Mouse (Mus musculus) limb, embryonic 15.5 days (tissue): ENCODE measurements around the gene Serinc2. TPM values are rescaled to one million over a fixed set of nuclear protein-coding genes. Genes with fewer than 3 reads are reported as not detected.

Experiments used
- ATAC-seq: fragments of 200-750 bp; cut with Nextera tagmentation; 2 replicates; pipeline ENCODE4 v1.8.0; 2017; ENCODE audit warnings: low read depth, moderate TSS enrichment; ENCODE audit not compliant: insufficient number of reproducible peaks, low FRiP score, low TSS enrichment
- H3K27ac ChIP-seq: fragments of 300-500 bp; sonication (generic); 2 replicates; pipeline ENCODE4 v1.5.1; 2015; ENCODE audit warnings: moderate library complexity, mild to moderate bottlenecking, inconsistent platforms
- H3K27me3 ChIP-seq: fragments of 300-500 bp; sonication (generic); 2 replicates; pipeline ENCODE4 v1.6.1; 2015; ENCODE audit warnings: inconsistent platforms
- H3K36me3 ChIP-seq: fragments of 300-500 bp; sonication (generic); 2 replicates; pipeline ENCODE4 v1.6.1; 2015; ENCODE audit warnings: inconsistent platforms
- H3K4me1 ChIP-seq: fragments of 300-500 bp; sonication (generic); 2 replicates; pipeline ENCODE4 v1.6.1; 2015; ENCODE audit warnings: inconsistent platforms
- H3K4me2 ChIP-seq: fragments of 300-500 bp; sonication (generic); 2 replicates; pipeline ENCODE4 v1.6.1; 2015; ENCODE audit warnings: mild to moderate bottlenecking, inconsistent platforms
- H3K4me3 ChIP-seq: fragments of 300-500 bp; sonication (generic); 2 replicates; pipeline ENCODE4 v1.5.1; 2015; ENCODE audit warnings: mild to moderate bottlenecking, inconsistent platforms
- H3K9ac ChIP-seq: fragments of 300-500 bp; sonication (generic); 2 replicates; pipeline ENCODE4 v1.6.1; 2015; ENCODE audit warnings: inconsistent platforms
- H3K9me3 ChIP-seq: fragments of 300-500 bp; sonication (generic); 2 replicates; pipeline ENCODE4 v1.6.1; 2016; ENCODE audit warnings: inconsistent platforms
- WGBS: fragments of 180-500 bp; shearing (Covaris S2); methylation state at CpG from one replicate; pipeline ENCODE4 v1.1.7; 2015; 5-methylcytosine and 5-hydroxymethylcytosine counted together
- polyA plus RNA-seq: library from polyadenylated mRNA; unstranded; fragments of >200 nt; fragmentation: Nextera tagmentation; extraction: Ambion mirVana; gene quantifications from 2 replicates; pipeline ENCODE4 v1.2.1, GENCODE M21; 2015

Serinc2 gene
- polyA plus RNA-seq, 1 experiment from 2014 or later = 132 TPM

GRCm38 (mm10) chr4:130296243-130296965, 17.4 kb upstream of the Serinc2 start:
- H3K4me3 ChIP-seq = no peak overlapping the region
- H3K9me3 ChIP-seq = no peaks in the 10 kb centered on the region
- no peaks in the 10 kb centered on the region for H3K36me3 ChIP-seq
- H3K9ac ChIP-seq = no peak overlapping the region
- H3K27me3 ChIP-seq = no peaks in the 10 kb centered on the region
- WGBS = 82% methylated on average over 13 of the region's 13 CpGs
- no peak for ATAC-seq
- no peak overlapping the region for H3K27ac ChIP-seq
- H3K4me1 ChIP-seq = peaks cover 7% of the 10 kb centered on the region
- no peak overlapping the region for H3K4me2 ChIP-seq

GRCm38 (mm10) chr4:130295047-130295745, 16.2 kb upstream of the Serinc2 start:
- no peak for ATAC-seq
- Histone ChIP-seq H3K27me3 (no peaks in the 10 kb centered on the region), H3K9me3 (no peaks in the 10 kb centered on the region), H3K27ac (no peak overlapping the region), H3K4me1 (peaks cover 7% of the 10 kb centered on the region), H3K36me3 (no peaks in the 10 kb centered on the region), H3K4me2 (0 out of 2 replicates have a peak overlapping the region, but pooled peaks have one; percentile 14), H3K9ac (no peak overlapping the region), H3K4me3 (no peak overlapping the region)
- WGBS = 40% methylated on average over 23 of the region's 23 CpGs

- Histone ChIP-seq H3K4me2 (no peak overlapping the region), H3K9ac (no peak overlapping the region), H3K27ac (no peak overlapping the region), H3K4me3 (no peak overlapping the region), H3K27me3 (no peaks in the 10 kb centered on the region), H3K36me3 (no peaks in the 10 kb centered on the region), H3K4me1 (peaks cover 7% of the 10 kb centered on the region), H3K9me3 (no peaks in the 10 kb centered on the region)
- WGBS = 84% methylated on average over 8 of the region's 8 CpGs
- ATAC-seq = no peak
These were observed 15.5 kb upstream of the Serinc2 start for GRCm38 (mm10) chr4:130294513-130294912.

GRCm38 (mm10) chr4:130292271-130292670, 13.3 kb upstream of the Serinc2 start:
- Histone ChIP-seq H3K4me3 (no peak overlapping the region), H3K9ac (no peak overlapping the region), H3K27ac (no peak overlapping the region), H3K4me2 (no peak overlapping the region), H3K9me3 (no peaks in the 10 kb centered on the region), H3K4me1 (peaks cover 7% of the 10 kb centered on the region), H3K27me3 (no peaks in the 10 kb centered on the region; the same call in 1 of the 2 replicates), H3K36me3 (no peaks in the 10 kb centered on the region)
- 0 out of 2 replicates have a peak, but pooled peaks have one; percentile 60 for ATAC-seq
- WGBS = 3% methylated on average over 4 of the region's 4 CpGs

- Histone ChIP-seq H3K27ac (no peak overlapping the region), H3K9ac (no peak overlapping the region), H3K4me2 (no peak overlapping the region), H3K36me3 (no peaks in the 10 kb centered on the region), H3K4me1 (no peaks in the 10 kb centered on the region), H3K4me3 (no peak overlapping the region), H3K9me3 (no peaks in the 10 kb centered on the region), H3K27me3 (peaks cover 10% of the 10 kb centered on the region)
- 63% methylated on average over 3 of the region's 3 CpGs for WGBS
- ATAC-seq = no peak
These were observed 10.8 kb upstream of the Serinc2 start for GRCm38 (mm10) chr4:130289824-130290223.

GRCm38 (mm10) chr4:130286531-130286930, 7.5 kb upstream of the Serinc2 start:
- Histone ChIP-seq H3K9ac (no peak overlapping the region), H3K27ac (no peak overlapping the region), H3K36me3 (no peaks in the 10 kb centered on the region), H3K4me2 (no peak overlapping the region), H3K4me3 (no peak overlapping the region), H3K27me3 (peaks cover 10% of the 10 kb centered on the region), H3K9me3 (no peaks in the 10 kb centered on the region), H3K4me1 (no peaks in the 10 kb centered on the region)
- WGBS = 45% methylated on average over 3 of the region's 3 CpGs
- no peak for ATAC-seq

- WGBS = 86% methylated on average over 9 of the region's 9 CpGs
- peaks cover 10% of the 10 kb centered on the region for H3K27me3 ChIP-seq
- no peak overlapping the region for H3K4me3 ChIP-seq
These were observed 4.8 kb upstream of the Serinc2 start for GRCm38 (mm10) chr4:130283826-130284225.

GRCm38 (mm10) chr4:130282856-130283255, 3.9 kb upstream of the Serinc2 start:
- WGBS = 53% methylated on average over 5 of the region's 5 CpGs
- no peaks in the 10 kb centered on the region for H3K9me3 ChIP-seq
- no peaks in the 10 kb centered on the region for H3K36me3 ChIP-seq
- no peak overlapping the region for H3K4me3 ChIP-seq
- no peak overlapping the region for H3K9ac ChIP-seq
- ATAC-seq = 0 out of 2 replicates have a peak, but pooled peaks have one; percentile 44
- H3K4me2 ChIP-seq = no peak overlapping the region
- no peak overlapping the region for H3K27ac ChIP-seq
- peaks cover 10% of the 10 kb centered on the region for H3K27me3 ChIP-seq
- 0 out of 2 replicates have a peak, but pooled peaks cover 3% of the 10 kb centered on the region for H3K4me1 ChIP-seq

More at GRCm38 (mm10) chr4:130283826-130284225, 4.8 kb upstream of the Serinc2 start:
- no peak for ATAC-seq
- no peak overlapping the region for H3K9ac ChIP-seq
- H3K27ac ChIP-seq = no peak overlapping the region
- H3K36me3 ChIP-seq = no peaks in the 10 kb centered on the region
- H3K9me3 ChIP-seq = no peaks in the 10 kb centered on the region
- no peak overlapping the region for H3K4me2 ChIP-seq
- 0 out of 2 replicates have a peak, but pooled peaks cover 3% of the 10 kb centered on the region for H3K4me1 ChIP-seq

- Histone ChIP-seq H3K4me1 (peaks cover 21% of the 10 kb centered on the region), H3K4me2 (no peak overlapping the region), H3K9ac (no peak overlapping the region), H3K27ac (no peak overlapping the region), H3K4me3 (no peak overlapping the region), H3K36me3 (no peaks in the 10 kb centered on the region; the same call in 1 of the 2 replicates), H3K9me3 (no peaks in the 10 kb centered on the region), H3K27me3 (no peaks in the 10 kb centered on the region)
- 55% methylated on average over 7 of the region's 7 CpGs for WGBS
- no peak for ATAC-seq
These were observed 2.3 kb downstream of the Serinc2 start for GRCm38 (mm10) chr4:130276573-130277176.

- Histone ChIP-seq H3K27ac (peak overlapping the region; percentile 89; the same call in 1 of the 2 replicates), H3K4me1 (peaks cover 23% of the 10 kb centered on the region), H3K9me3 (no peaks in the 10 kb centered on the region), H3K9ac (peak overlapping the region; percentile 72; the same call in 1 of the 2 replicates), H3K27me3 (no peaks in the 10 kb centered on the region), H3K4me2 (peak overlapping the region; percentile 83), H3K4me3 (peak overlapping the region; percentile 78), H3K36me3 (no peaks in the 10 kb centered on the region; the same call in none of the 2 replicates)
- 42% methylated on average over 5 of the region's 5 CpGs for WGBS
- ATAC-seq = no peak
These were observed 3.2 kb downstream of the Serinc2 start for GRCm38 (mm10) chr4:130275823-130276105.

- Histone ChIP-seq H3K27me3 (no peaks in the 10 kb centered on the region), H3K4me3 (peak overlapping the region; percentile 78), H3K9me3 (no peaks in the 10 kb centered on the region), H3K4me2 (peak overlapping the region; percentile 83), H3K36me3 (no peaks in the 10 kb centered on the region; the same call in none of the 2 replicates), H3K9ac (peak overlapping the region; percentile 72), H3K4me1 (peaks cover 21% of the 10 kb centered on the region), H3K27ac (peak overlapping the region; percentile 89)
- WGBS = 2% methylated on average over 60 of the region's 62 CpGs
- ATAC-seq = peak; percentile 42; the same call in 1 of the 2 replicates
These were observed 3.8 kb downstream of the Serinc2 start for GRCm38 (mm10) chr4:130275016-130275822.
